Mouse (Mus musculus) embryonic fibroblast, embryonic 13.5 days (primary cell): Measurements from ENCODE around the gene Mapkbp1. TPM values are rescaled to one million over a fixed set of nuclear protein-coding genes. Genes with fewer than 3 reads are reported as not detected.

Experiments used
- H3K27ac ChIP-seq: 2 replicates; pipeline ENCODE4 v1.5.1; 2012; ENCODE audit warnings: low read length, control low read depth, inconsistent platforms; ENCODE audit not compliant: insufficient read depth
- H3K4me1 ChIP-seq: 2 replicates; pipeline ENCODE4 v1.6.1; 2011; ENCODE audit warnings: low read length; ENCODE audit not compliant: control insufficient read depth, insufficient read depth
- H3K4me3 ChIP-seq: 2 replicates; pipeline ENCODE4 v1.5.1; 2011; ENCODE audit warnings: mild to moderate bottlenecking, control low read depth, low read length; ENCODE audit not compliant: insufficient read depth
- CTCF ChIP-seq: IDR thresholded peaks from 2 replicates; pipeline ENCODE4 v1.5.1; 2011; ENCODE audit warnings: mild to moderate bottlenecking, control low read depth, low read length, moderate library complexity, borderline replicate concordance; ENCODE audit not compliant: insufficient read depth
- POLR2A ChIP-seq: IDR thresholded peaks from 2 replicates; pipeline ENCODE4 v1.6.1; 2011; ENCODE audit warnings: low read depth, mild to moderate bottlenecking, control low read depth, low read length, moderate library complexity
- polyA plus RNA-seq: library from polyadenylated mRNA; stranded (reverse); fragments of >200 nt; gene quantifications from 2 replicates; pipeline ENCODE4 v1.2.4, GENCODE M21; 2011; ENCODE audit warnings: low read depth; ENCODE audit not compliant: missing spikeins, insufficient read length

Mapkbp1 gene
- polyA plus RNA-seq, 1 experiment: 14.6 TPM

GRCm38 (mm10) chr2:120007680-120008210, 35.2 kb downstream of the Mapkbp1 start:
- H3K4me3 ChIP-seq: no peak overlapping the region
- TF ChIP-seq POLR2A (no peak), CTCF (no peak)
- H3K27ac ChIP-seq: no peak overlapping the region
- H3K4me1 ChIP-seq: no peaks in the 10 kb centered on the region

- no peak overlapping the region for H3K27ac ChIP-seq
- TF ChIP-seq POLR2A (no peak), CTCF (no peak)
- no peaks in the 10 kb centered on the region for H3K4me1 ChIP-seq
- H3K4me3 ChIP-seq: no peak overlapping the region
Measured at GRCm38 (mm10) chr2:120008672-120009071, 36.2 kb downstream of the Mapkbp1 start.

- peak; percentile 47; the same call in 1 of the 2 replicates for TF ChIP-seq CTCF
- TF ChIP-seq POLR2A: no peak
- H3K4me1 ChIP-seq: no peaks in the 10 kb centered on the region
- H3K27ac ChIP-seq: no peak overlapping the region
- no peak overlapping the region for H3K4me3 ChIP-seq
Measured at GRCm38 (mm10) chr2:120011462-120012200, 39.1 kb downstream of the Mapkbp1 start.

- Histone ChIP-seq H3K4me3 (no peak overlapping the region), H3K4me1 (no peaks in the 10 kb centered on the region), H3K27ac (no peak overlapping the region)
- TF ChIP-seq CTCF (no peak), POLR2A (no peak)
Measured at GRCm38 (mm10) chr2:120012924-120013323, 40.4 kb downstream of the Mapkbp1 start.

- no peak overlapping the region for H3K4me3 ChIP-seq
- no peak overlapping the region for H3K27ac ChIP-seq
- TF ChIP-seq POLR2A: no peak
- no peak for TF ChIP-seq CTCF
- no peaks in the 10 kb centered on the region for H3K4me1 ChIP-seq
Measured at GRCm38 (mm10) chr2:120013831-120014486, 41.5 kb downstream of the Mapkbp1 start.

GRCm38 (mm10) chr2:120015882-120016281, 43.4 kb downstream of the Mapkbp1 start:
- no peak overlapping the region for H3K27ac ChIP-seq
- H3K4me3 ChIP-seq: no peak overlapping the region
- H3K4me1 ChIP-seq: no peaks in the 10 kb centered on the region
- TF ChIP-seq CTCF (no peak), POLR2A (no peak)

- no peak overlapping the region for H3K27ac ChIP-seq
- H3K4me3 ChIP-seq: no peak overlapping the region
- TF ChIP-seq POLR2A: no peak
- TF ChIP-seq CTCF: no peak
- H3K4me1 ChIP-seq: no peaks in the 10 kb centered on the region
Measured at GRCm38 (mm10) chr2:120017599-120017998, 45.1 kb downstream of the Mapkbp1 start.

GRCm38 (mm10) chr2:120024337-120024736, 51.8 kb downstream of the Mapkbp1 start:
- Histone ChIP-seq H3K27ac (no peak overlapping the region), H3K4me1 (peaks cover 5% of the 10 kb centered on the region), H3K4me3 (no peak overlapping the region)
- TF ChIP-seq POLR2A (no peak), CTCF (no peak)

- H3K4me3 ChIP-seq: peak within 1 kb of the TSS; percentile 66
- H3K27ac ChIP-seq: peak within 1 kb of the TSS; percentile 45
- peaks cover 5% of the 10 kb centered on the region for H3K4me1 ChIP-seq
- TF ChIP-seq POLR2A (peak; percentile 95), CTCF (no peak)
Measured at GRCm38 (mm10) chr2:120026984-120027949, 54.8 kb downstream of the Mapkbp1 start, which contains the start of the genes Jmjd7 and Gm28042. Gene Jmjd7, plus strand, starts transcription at chr2:120027483. Gene Gm28042, plus strand, starts transcription at chr2:120027493.
